In the genomic region with DNA sequence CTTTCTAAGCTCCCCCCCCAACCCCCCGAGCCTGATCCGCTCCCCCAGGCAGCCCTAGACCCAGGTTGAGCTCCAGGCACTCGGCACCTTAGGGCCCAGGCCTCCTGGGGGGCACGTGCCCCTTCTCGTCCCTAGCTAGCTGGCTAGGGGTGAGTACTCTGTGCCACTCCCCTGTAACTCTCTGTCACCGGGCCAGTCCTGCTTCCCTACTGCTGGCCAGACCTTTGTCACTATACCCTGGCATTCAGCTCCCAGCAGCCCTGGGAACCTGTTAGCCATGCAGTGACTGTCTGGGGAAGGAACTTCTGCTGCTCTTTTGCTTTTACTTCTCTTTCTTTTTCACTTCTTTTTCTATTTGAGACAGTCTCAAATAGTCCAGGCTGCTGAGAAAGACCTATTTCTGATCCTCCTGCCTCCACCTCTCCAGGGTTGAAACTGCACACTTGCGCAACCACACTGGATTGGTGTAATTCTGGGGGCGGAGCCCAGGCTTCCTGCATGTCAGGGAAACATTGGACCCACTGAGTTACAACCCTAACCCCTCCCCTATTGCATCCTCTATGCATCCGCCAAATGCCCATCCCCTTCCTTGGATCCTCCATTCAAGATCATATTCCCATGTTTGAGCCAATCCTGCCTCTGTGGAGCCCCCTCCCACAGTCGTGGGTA, we compare ENCODE assay signal across 24 mouse cellular contexts. TPM values are rescaled to one million over a fixed set of nuclear protein-coding genes. Genes with fewer than 3 reads are reported as not detected.
A peak's percentile ranks its signal among the peaks of the same experiment; 100 is the strongest.
DNase-seq lines count a peak whose midpoint lies in the region; ATAC-seq and TF ChIP-seq lines count a peak whose summit lies in the region.
"Had no signal": no experiment of that assay in that cellular context is flagged by ENCODE, and none has a peak within 500 bp of the region (broad histone marks: within the 10 kb centered on the region; RNA-seq: fewer than 3 reads in every experiment).

No protein-coding gene starts in this region.

- no peak overlapping the region for H3K9ac ChIP-seq in lung, embryonic 16.5 days (ENCODE audit: low read length)
- H3K9ac ChIP-seq in liver, embryonic 13.5 days, result no peak overlapping the region
- H3K9ac ChIP-seq in stomach, embryonic 16.5 days (ENCODE audit: low read length), result no peak overlapping the region
- no peak overlapping the region for H3K9ac ChIP-seq in hindbrain, postnatal 0 days (replicated peaks; ENCODE audit: low read length)
- H3K9ac ChIP-seq: embryonic facial prominence, embryonic 12.5 days; forebrain, embryonic 15.5 days; heart, embryonic 15.5 days; limb, embryonic 15.5 days; neural tube, embryonic 12.5 days had no signal

- no peaks in the 10 kb centered on the region for H3K9me3 ChIP-seq in lung, embryonic 16.5 days (ENCODE audit: control insufficient read depth, low read length)
- H3K9me3 ChIP-seq in liver, embryonic 13.5 days (replicated peaks), result no peaks in the 10 kb centered on the region
- no peaks in the 10 kb centered on the region for H3K9me3 ChIP-seq in stomach, embryonic 16.5 days (replicated peaks; ENCODE audit: control insufficient read depth, low read length)
- no peaks in the 10 kb centered on the region for H3K9me3 ChIP-seq in hindbrain, postnatal 0 days (ENCODE audit: low read length)
- H3K9me3 ChIP-seq: embryonic facial prominence, embryonic 12.5 days; forebrain, embryonic 15.5 days; heart, embryonic 15.5 days; hindbrain, embryonic 10.5 days; limb, embryonic 15.5 days; neural tube, embryonic 12.5 days had no signal

- H3K4me3 ChIP-seq in lung, embryonic 16.5 days (ENCODE audit: low read length), result no peak overlapping the region
- no peak overlapping the region for H3K4me3 ChIP-seq in lung, adult 2 months (replicated peaks; ENCODE audit: extremely low read depth, low read depth, low read length)
- no peak overlapping the region for H3K4me3 ChIP-seq in liver, embryonic 13.5 days (replicated peaks)
- no peak overlapping the region for H3K4me3 ChIP-seq in stomach, embryonic 16.5 days (replicated peaks; ENCODE audit: low read length)
- no peak overlapping the region for H3K4me3 ChIP-seq in hindbrain, postnatal 0 days (ENCODE audit: low read length)
- H3K4me3 ChIP-seq: embryonic facial prominence, embryonic 12.5 days; forebrain, embryonic 15.5 days; heart, embryonic 15.5 days; hindbrain, embryonic 10.5 days; limb, embryonic 15.5 days; neural tube, embryonic 12.5 days had no signal

- H3K27ac ChIP-seq in lung, embryonic 16.5 days (ENCODE audit: low read length), result no peak overlapping the region
- peak overlapping the region; percentile 29; the same call in 1 of the 2 replicates for H3K27ac ChIP-seq in liver, embryonic 13.5 days
- H3K27ac ChIP-seq in stomach, embryonic 16.5 days (ENCODE audit: low read length), result no peak overlapping the region
- no peak overlapping the region for H3K27ac ChIP-seq in hindbrain, postnatal 0 days
- H3K27ac ChIP-seq: embryonic facial prominence, embryonic 12.5 days; forebrain, embryonic 15.5 days; heart, embryonic 15.5 days; hindbrain, embryonic 10.5 days; limb, embryonic 15.5 days; neural tube, embryonic 12.5 days had no signal

- 0 out of 2 replicates have a peak, but pooled peaks have one; percentile 38 for ATAC-seq in lung, embryonic 16.5 days (ENCODE audit: low read depth)
- ATAC-seq in granulocyte monocyte progenitor cell, adult 5-6 weeks (replicated peaks; ENCODE audit: poor library complexity, severe bottlenecking), result peak; percentile 92
- ATAC-seq in liver, embryonic 13.5 days (ENCODE audit: low read depth), result no peak
- peak; percentile 26; the same call in 1 of the 2 replicates for ATAC-seq in stomach, embryonic 16.5 days (ENCODE audit: insufficient read depth, low FRiP score)
- ATAC-seq in hindbrain, postnatal 0 days, result no peak
- ATAC-seq: activated CD4-positive, CD25-positive, alpha-beta regulatory T cell, adult 4 months; forebrain, embryonic 15.5 days had no signal

- intact Hi-C loops in left cerebral cortex, postnatal 10 days (cut with DNase I), result no loop called here

- H3K4me2 ChIP-seq in lung, embryonic 16.5 days (ENCODE audit: low read depth, low read length), result no peak overlapping the region
- H3K4me2 ChIP-seq in liver, embryonic 13.5 days, result no peak overlapping the region
- H3K4me2 ChIP-seq in stomach, embryonic 16.5 days (ENCODE audit: low read depth, low read length), result no peak overlapping the region
- H3K4me2 ChIP-seq in hindbrain, postnatal 0 days (ENCODE audit: low read depth, low read length), result no peak overlapping the region
- H3K4me2 ChIP-seq: embryonic facial prominence, embryonic 12.5 days; forebrain, embryonic 15.5 days; heart, embryonic 15.5 days; limb, embryonic 15.5 days; midbrain, embryonic 11.5 days; neural tube, embryonic 12.5 days had no signal

- no peaks in the 10 kb centered on the region for H3K36me3 ChIP-seq in lung, embryonic 16.5 days (ENCODE audit: control insufficient read depth, insufficient read depth, low read length)
- no peaks in the 10 kb centered on the region for H3K36me3 ChIP-seq in liver, embryonic 13.5 days
- no peaks in the 10 kb centered on the region for H3K36me3 ChIP-seq in stomach, embryonic 16.5 days (ENCODE audit: control insufficient read depth, insufficient read depth, low read length)
- H3K36me3 ChIP-seq in hindbrain, postnatal 0 days (ENCODE audit: insufficient read depth, low read length), result no peaks in the 10 kb centered on the region
- H3K36me3 ChIP-seq: embryonic facial prominence, embryonic 12.5 days; forebrain, embryonic 15.5 days; heart, embryonic 15.5 days; limb, embryonic 15.5 days; neural tube, embryonic 12.5 days had no signal

- TF ChIP-seq CTCF in lung, adult 2 months (IDR thresholded peaks at IDR 0.05; ENCODE audit: insufficient read depth, low read length), result no peak
- TF ChIP-seq CTCF in hindbrain, postnatal 0 days (IDR thresholded peaks at IDR 0.05; ENCODE audit: low read depth), result no peak

- DNase-seq in lung, adult 2 months, result no peak
- peak; percentile 15 for DNase-seq in liver, embryonic 13.5 days
- no peak for DNase-seq in left cerebral cortex, postnatal 10 days (ENCODE audit: extremely low spot score in 1 of 2, low spot score in 2 of 2)
- DNase-seq in hindbrain, postnatal 0 days (ENCODE audit: low spot score), result no peak
- no peak for DNase-seq in ovary, postnatal 10 days (ENCODE audit: low spot score)
- DNase-seq: cerebellum, adult 8-10 months; gastrocnemius, postnatal 14 days; kidney, postnatal 4 days; layer of hippocampus, postnatal 36 days; lung, postnatal 4 days; right cerebral cortex, adult 18-20 months; thymus, postnatal 36 days had no signal

- 69% methylated on average over 10 of the region's 10 CpGs for whole genome bisulfite sequencing in lung, embryonic 16.5 days
- WGBS in lung, adult 2 months, result 71% methylated on average over 10 of the region's 10 CpGs
- 56% methylated on average over 10 of the region's 10 CpGs for WGBS in liver, embryonic 13.5 days (ENCODE audit: insufficient replicate concordance)
- WGBS in stomach, embryonic 16.5 days, result 79% methylated on average over 10 of the region's 10 CpGs
- WGBS in hindbrain, postnatal 0 days, result 74% methylated on average over 10 of the region's 10 CpGs

- H3K27me3 ChIP-seq in lung, embryonic 16.5 days (ENCODE audit: control insufficient read depth, insufficient read depth, low read depth, low read length), result no peaks in the 10 kb centered on the region
- H3K27me3 ChIP-seq in liver, embryonic 13.5 days, result 0 out of 2 replicates have a peak, but pooled peaks cover 2% of the 10 kb centered on the region
- peaks cover 2% of the 10 kb centered on the region; the same call in 1 of the 2 replicates for H3K27me3 ChIP-seq in stomach, embryonic 16.5 days (ENCODE audit: control insufficient read depth, insufficient read depth, low read length)
- H3K27me3 ChIP-seq in hindbrain, postnatal 0 days (ENCODE audit: insufficient read depth, low read length), result no peaks in the 10 kb centered on the region
- H3K27me3 ChIP-seq: embryonic facial prominence, embryonic 12.5 days; forebrain, embryonic 15.5 days; neural tube, embryonic 12.5 days had no signal

- H3K4me1 ChIP-seq in lung, embryonic 16.5 days (replicated peaks; ENCODE audit: control insufficient read depth, insufficient read depth, low read length), result no peaks in the 10 kb centered on the region
- H3K4me1 ChIP-seq in lung, adult 2 months (ENCODE audit: control insufficient read depth, insufficient read depth, low read length), result no peaks in the 10 kb centered on the region
- H3K4me1 ChIP-seq in liver, embryonic 13.5 days (replicated peaks), result peaks cover 3% of the 10 kb centered on the region; the same call in 1 of the 2 replicates
- H3K4me1 ChIP-seq in stomach, embryonic 16.5 days (ENCODE audit: control insufficient read depth, insufficient read depth, low read length), result no peaks in the 10 kb centered on the region
- no peaks in the 10 kb centered on the region for H3K4me1 ChIP-seq in hindbrain, postnatal 0 days (ENCODE audit: insufficient read depth, low read length)
- H3K4me1 ChIP-seq: embryonic facial prominence, embryonic 12.5 days; forebrain, embryonic 15.5 days; heart, embryonic 15.5 days; limb, embryonic 15.5 days; neural tube, embryonic 12.5 days had no signal

- no peak for TF ChIP-seq POLR2A in lung, adult 2 months (IDR thresholded peaks at IDR 0.05; ENCODE audit: borderline replicate concordance, extremely low read depth, low read depth, low read length)

RNA-seq across cellular contexts. Expression of a gene that starts 11.4 kb away (rescaled TPM):
- polyA plus RNA-seq in lung, embryonic 16.5 days (2015; fragmentation: Nextera tagmentation; extraction: Ambion mirVana), result 7.4 and 8.0 TPM in 2 replicates
- 17.3 and 21.4 TPM in 2 replicates for polyA plus RNA-seq in lung, adult 2 months (2012; rRNA removed)
- 4.0 TPM in 1 of 2 replicates, not detected in the other for total RNA-seq in granulocyte monocyte progenitor cell, adult 5-6 weeks (2014; fragmentation: Nextera tagmentation)
- total RNA-seq in granulocyte monocyte progenitor cell, adult 5-6 weeks (2017), result 0.86 and 1.2 TPM in 2 replicates
- polyA plus RNA-seq in liver, embryonic 13.5 days (2015; fragmentation: Nextera tagmentation; extraction: Ambion mirVana), result 0.51 and 0.70 TPM in 2 replicates
- 7.5 and 10.3 TPM in 2 replicates for polyA plus RNA-seq in stomach, embryonic 16.5 days (2015; fragmentation: Nextera tagmentation; extraction: Ambion mirVana)
- total RNA-seq in left cerebral cortex, postnatal 10 days (2021), result 1 to 10 TPM; 3.5 to 4.1 TPM
- 0.36 and 13.6 TPM in 2 replicates for total RNA-seq in hindbrain, postnatal 0 days (2014; rRNA removed)
- polyA plus RNA-seq in hindbrain, postnatal 0 days (2015; fragmentation: Nextera tagmentation; extraction: Ambion mirVana), result 0.74 and 0.95 TPM in 2 replicates
- total RNA-seq: monocyte, adult 5-6 weeks had no signal
- polyA plus RNA-seq: activated CD4-positive, CD25-positive, alpha-beta regulatory T cell, adult 4 months had no signal

RNA-seq across cellular contexts. Expression of a gene that starts 18.8 kb away (rescaled TPM):
- polyA plus RNA-seq in lung, embryonic 16.5 days (2015; fragmentation: Nextera tagmentation; extraction: Ambion mirVana), result 70.6 and 70.8 TPM in 2 replicates
- polyA plus RNA-seq in lung, adult 2 months (2012; rRNA removed), result 13.7 and 21.5 TPM in 2 replicates
- total RNA-seq in granulocyte monocyte progenitor cell, adult 5-6 weeks (2014; fragmentation: Nextera tagmentation), result 67.9 and 84.5 TPM in 2 replicates
- 161 and 163 TPM in 2 replicates for total RNA-seq in granulocyte monocyte progenitor cell, adult 5-6 weeks (2017)
- polyA plus RNA-seq in liver, embryonic 13.5 days (2015; fragmentation: Nextera tagmentation; extraction: Ambion mirVana), result 48.8 and 57.2 TPM in 2 replicates
- 76.7 and 80.0 TPM in 2 replicates for polyA plus RNA-seq in stomach, embryonic 16.5 days (2015; fragmentation: Nextera tagmentation; extraction: Ambion mirVana)
- total RNA-seq in left cerebral cortex, postnatal 10 days (2021), result 10 to 100 TPM; 75.2 to 77.3 TPM
- total RNA-seq in hindbrain, postnatal 0 days (2014; rRNA removed), result 22.5 and 26.0 TPM in 2 replicates
- polyA plus RNA-seq in hindbrain, postnatal 0 days (2015; fragmentation: Nextera tagmentation; extraction: Ambion mirVana), result 70.2 and 77.6 TPM in 2 replicates

RNA-seq across cellular contexts. Expression of a gene that starts 58.5 kb away (rescaled TPM):
- 150 and 151 TPM in 2 replicates for polyA plus RNA-seq in lung, embryonic 16.5 days (2015; fragmentation: Nextera tagmentation; extraction: Ambion mirVana)
- polyA plus RNA-seq in lung, adult 2 months (2012; rRNA removed), result 2.4 and 3.8 TPM in 2 replicates
- 59.2 and 97.0 TPM in 2 replicates for total RNA-seq in granulocyte monocyte progenitor cell, adult 5-6 weeks (2014; fragmentation: Nextera tagmentation)
- 120 and 136 TPM in 2 replicates for total RNA-seq in granulocyte monocyte progenitor cell, adult 5-6 weeks (2017)
- 142 and 161 TPM in 2 replicates for polyA plus RNA-seq in liver, embryonic 13.5 days (2015; fragmentation: Nextera tagmentation; extraction: Ambion mirVana)
- 111 and 114 TPM in 2 replicates for polyA plus RNA-seq in stomach, embryonic 16.5 days (2015; fragmentation: Nextera tagmentation; extraction: Ambion mirVana)
- 1 to 10 TPM; 4.0 to 4.4 TPM for total RNA-seq in left cerebral cortex, postnatal 10 days (2021)
- total RNA-seq in hindbrain, postnatal 0 days (2014; rRNA removed), result 10.8 and 17.1 TPM in 2 replicates
- polyA plus RNA-seq in hindbrain, postnatal 0 days (2015; fragmentation: Nextera tagmentation; extraction: Ambion mirVana), result 28.9 and 35.1 TPM in 2 replicates

Comparison
In these comparisons a context has a peak if more than half of its experiments do, and no peak if none do; other contexts are left out.
1. ATAC-seq: peak in lung, embryonic 16.5 days (single experiment), granulocyte monocyte progenitor cell, adult 5-6 weeks (single experiment) and stomach, embryonic 16.5 days (single experiment); none in liver, embryonic 13.5 days (single experiment) and hindbrain, postnatal 0 days (single experiment).